Mouse (Mus musculus): ENCODE results near the gene Nagk. TPM values are rescaled to one million over a fixed set of nuclear protein-coding genes. Genes with fewer than 3 reads are reported as not detected.
A peak's percentile ranks its signal among the peaks of the same experiment; 100 is the strongest.

Nagk gene
- polyA plus RNA-seq, 1 experiment: 6.5 TPM

GRCm38 (mm10) chr6:83791251-83791890 is 3.4 kb upstream of the Nagk start:
- peak; percentile 46 for TF ChIP-seq GATA1 (IDR thresholded peaks at IDR 0.05; ENCODE audit: low read length)

DNA sequence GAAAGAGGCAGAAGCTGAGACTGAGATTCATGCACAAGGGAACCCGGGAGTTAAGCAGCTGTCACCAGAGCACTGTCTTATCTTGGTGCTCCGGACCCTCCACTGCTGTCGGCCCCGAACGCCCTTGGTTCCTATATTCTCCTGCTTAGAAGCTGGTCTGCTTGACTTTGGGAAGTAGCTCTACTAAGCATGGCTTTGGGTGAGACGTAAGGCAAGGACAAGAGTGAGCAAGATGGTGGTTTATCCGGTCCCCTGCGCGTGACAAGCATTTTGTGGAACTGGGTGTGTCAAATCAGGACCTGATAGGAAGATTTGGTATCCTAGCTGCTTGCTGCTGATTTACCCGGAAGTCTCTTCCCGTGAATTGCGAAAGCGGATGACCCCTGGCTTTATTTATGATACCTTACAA is 714 bp downstream of the Nagk start:
- TF ChIP-seq GATA1 (IDR thresholded peaks at IDR 0.05; ENCODE audit: low read length): peak; percentile 51

DNA sequence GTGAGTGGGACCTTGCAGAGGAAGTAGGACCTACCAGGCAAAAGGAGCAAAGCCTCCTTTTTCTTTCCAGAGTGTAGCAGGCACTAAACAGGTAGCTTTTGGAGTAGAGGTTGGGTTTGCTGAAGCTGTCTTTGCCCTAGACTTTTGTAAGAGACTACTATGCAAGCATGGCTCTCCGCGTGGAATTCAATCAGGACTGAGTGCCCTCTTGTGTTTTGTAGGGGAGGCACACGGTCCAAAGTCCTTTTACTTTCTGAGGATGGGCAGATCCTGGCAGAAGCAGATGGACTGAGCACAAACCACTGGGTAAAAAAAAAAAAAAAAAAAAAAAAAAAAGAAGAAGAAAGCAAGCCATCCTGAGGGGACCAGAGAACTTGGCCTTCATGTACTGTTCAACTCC is 1.9 kb downstream of the Nagk start:
- no peak for TF ChIP-seq GATA1 (IDR thresholded peaks at IDR 0.05; ENCODE audit: low read length)

- TF ChIP-seq GATA1 (IDR thresholded peaks at IDR 0.05; ENCODE audit: low read length): no peak
These were observed 7.3 kb downstream of the Nagk start for GRCm38 (mm10) chr6:83802033-83802432.

DNA sequence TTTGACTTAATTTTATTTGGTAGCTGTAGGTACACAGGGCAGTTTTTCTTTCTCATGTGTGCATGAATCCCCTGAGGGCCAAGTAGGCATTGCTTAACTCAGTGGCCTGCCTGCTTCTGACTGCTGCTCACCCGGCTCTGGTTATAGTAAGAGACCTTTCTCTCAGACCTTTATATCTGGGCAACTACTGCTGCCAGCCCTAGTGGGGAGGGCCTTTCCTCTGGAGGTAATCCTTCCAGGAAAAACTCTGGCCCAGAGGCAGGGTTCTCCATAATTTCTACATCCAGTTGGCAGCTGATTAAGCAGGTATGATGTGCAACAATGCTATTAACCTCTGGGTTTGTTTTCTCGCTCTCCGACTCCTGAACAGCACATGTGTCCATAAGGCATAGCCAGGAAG is 8.1 kb downstream of the Nagk start:
- TF ChIP-seq GATA1 (IDR thresholded peaks at IDR 0.05; ENCODE audit: low read length): no peak

- TF ChIP-seq GATA1 (IDR thresholded peaks at IDR 0.05; ENCODE audit: low read length): no peak
These were observed 21.0 kb downstream of the Nagk start for GRCm38 (mm10) chr6:83815801-83816200.

DNA sequence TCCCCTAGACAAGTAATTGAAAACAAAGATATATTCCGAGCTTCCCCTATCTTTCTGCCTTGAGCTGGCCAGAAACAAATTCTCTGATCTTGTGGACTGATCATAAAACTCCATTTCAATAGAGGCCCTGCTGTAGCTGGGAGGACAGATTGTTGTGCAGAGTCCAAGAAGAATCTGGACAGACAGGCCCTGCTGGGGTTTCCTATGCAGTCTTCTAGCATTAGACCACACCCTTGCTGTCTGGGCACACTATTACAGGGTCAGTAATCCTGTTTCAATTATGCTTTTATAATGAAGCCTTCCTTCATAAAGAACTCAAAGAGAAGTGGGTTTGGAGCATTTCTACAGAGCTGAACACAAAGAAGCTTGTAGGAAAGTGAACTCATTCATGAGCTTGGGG is 24.2 kb downstream of the Nagk start:
- no peak for TF ChIP-seq GATA1 (IDR thresholded peaks at IDR 0.05; ENCODE audit: low read length)

GRCm38 (mm10) chr6:83820727-83821515 is 26.1 kb downstream of the Nagk start:
- TF ChIP-seq GATA1 (IDR thresholded peaks at IDR 0.05; ENCODE audit: low read length): no peak

DNA sequence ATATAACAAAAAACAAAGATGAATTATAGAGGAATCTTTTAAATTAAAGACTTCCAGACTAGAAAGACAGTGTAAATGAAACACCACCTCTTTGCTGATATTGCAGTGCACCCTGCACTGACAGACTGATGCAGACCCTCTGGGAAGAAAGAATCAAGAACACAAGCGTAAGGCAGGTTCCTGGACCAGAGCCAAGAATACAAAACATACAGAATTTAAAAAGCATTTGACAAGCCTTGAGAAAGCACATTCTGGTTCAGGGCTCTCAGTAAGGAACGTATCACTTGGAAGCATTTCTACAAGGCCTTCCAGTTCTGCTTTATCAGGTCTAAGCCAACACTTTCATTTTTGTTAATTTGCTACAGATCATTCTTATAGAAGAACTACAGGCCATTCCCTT is 27.1 kb downstream of the Nagk start:
- no peak for TF ChIP-seq GATA1 (IDR thresholded peaks at IDR 0.05; ENCODE audit: low read length)

DNA sequence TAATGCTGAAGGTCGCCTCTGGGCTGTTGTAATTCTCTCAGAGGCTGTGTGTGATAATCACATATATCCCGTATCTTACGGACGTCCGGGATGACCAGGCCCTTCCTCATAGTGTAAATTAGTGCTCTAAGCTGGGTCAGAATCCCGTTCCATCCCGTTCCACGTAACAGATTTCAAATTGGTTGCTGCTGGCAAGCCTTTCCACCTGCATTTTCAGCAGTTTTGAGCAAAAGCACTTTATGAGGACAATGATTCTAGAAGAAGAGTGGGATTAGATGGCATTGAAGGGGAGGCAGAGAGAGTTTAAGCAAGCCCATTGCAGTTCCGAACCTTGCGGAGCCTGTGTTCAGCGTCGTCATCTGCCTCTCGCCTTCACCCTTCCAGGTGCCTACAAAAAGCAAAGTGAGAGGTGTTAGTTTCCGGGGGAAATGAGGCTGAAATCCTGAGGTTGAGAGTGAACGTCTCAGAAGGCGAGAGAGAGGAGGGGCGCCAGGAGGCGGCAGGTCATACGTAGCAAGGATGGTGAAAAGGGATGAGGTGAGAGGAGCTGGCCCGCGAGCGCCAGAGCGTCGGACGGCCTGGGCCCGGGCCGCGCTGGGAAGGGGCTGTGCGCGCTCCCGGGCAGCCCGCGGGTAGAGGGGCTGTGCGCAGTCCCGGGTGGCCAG is 36.3 kb downstream of the Nagk start:
- TF ChIP-seq GATA1 (IDR thresholded peaks at IDR 0.05; ENCODE audit: low read length): no peak

GRCm38 (mm10) chr6:83831606-83832123 is 36.9 kb downstream of the Nagk start, which contains the start of gene Paip2b:
TSS of gene Paip2b (minus strand) at chr6:83831741.
- TF ChIP-seq GATA1 (IDR thresholded peaks at IDR 0.05; ENCODE audit: low read length): no peak

DNA sequence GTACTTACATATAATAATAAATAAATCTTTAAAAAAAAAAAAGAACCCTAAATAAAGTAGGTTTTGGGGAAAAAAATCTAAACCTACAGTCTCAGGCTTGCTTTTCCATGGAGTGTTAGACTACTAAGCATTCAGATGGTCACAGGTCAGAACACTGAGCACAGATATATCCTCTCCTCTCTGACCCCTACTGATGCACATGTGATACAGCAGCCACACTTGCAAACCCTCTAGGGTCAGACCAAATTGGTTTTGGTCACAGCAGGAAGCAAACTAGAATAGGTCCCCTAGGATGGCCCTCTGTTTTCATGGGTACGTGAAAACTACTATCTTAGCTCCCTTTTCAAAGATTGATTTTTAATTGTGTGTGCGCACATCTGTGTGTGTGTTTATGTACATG is 42.0 kb downstream of the Nagk start:
- no peak for TF ChIP-seq GATA1 (IDR thresholded peaks at IDR 0.05; ENCODE audit: low read length)

DNA sequence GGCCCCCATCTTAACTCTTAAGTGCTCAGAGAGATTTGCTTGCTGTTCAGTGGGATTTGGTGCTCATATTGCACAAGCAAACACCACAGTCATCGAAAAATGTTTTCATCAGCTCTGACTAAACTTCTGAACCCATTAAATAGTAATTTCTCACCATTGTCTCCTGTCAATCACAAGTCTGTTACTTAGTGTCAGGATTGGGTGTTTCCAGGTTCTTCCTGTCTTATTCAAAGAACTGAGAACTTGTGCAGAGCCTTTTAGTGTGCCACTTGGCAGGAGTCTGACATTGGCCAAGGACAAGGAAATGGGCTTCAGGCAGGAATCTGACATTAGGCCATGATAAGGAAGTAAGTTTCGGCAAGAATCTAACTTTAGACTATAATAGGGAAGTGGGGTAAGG is 43.3 kb downstream of the Nagk start:
- TF ChIP-seq GATA1 (IDR thresholded peaks at IDR 0.05; ENCODE audit: low read length): no peak

DNA sequence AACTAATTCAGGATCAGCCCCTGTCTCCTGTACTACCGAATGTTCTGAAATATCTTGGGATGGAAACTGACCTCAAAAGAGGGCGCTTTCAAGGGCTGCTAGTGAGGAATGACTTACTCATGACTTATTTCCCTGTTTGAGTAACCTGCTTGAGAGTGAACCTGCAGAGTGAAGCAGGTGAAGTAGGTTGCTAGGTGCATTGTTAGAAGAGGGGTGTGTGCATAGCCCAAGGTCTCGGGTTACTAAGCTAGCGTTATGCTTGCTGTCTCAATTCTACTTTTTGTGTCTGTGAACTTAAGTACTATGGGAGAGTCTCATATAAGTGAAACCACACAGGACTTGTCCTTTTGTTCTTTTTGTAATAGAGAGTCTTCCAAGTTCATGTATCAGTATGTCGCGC is 45.3 kb downstream of the Nagk start:
- TF ChIP-seq GATA1 (IDR thresholded peaks at IDR 0.05; ENCODE audit: low read length): no peak

GRCm38 (mm10) chr6:83844913-83845312 is 50.1 kb downstream of the Nagk start:
- TF ChIP-seq GATA1 (IDR thresholded peaks at IDR 0.05; ENCODE audit: low read length): no peak

- no peak for TF ChIP-seq GATA1 (IDR thresholded peaks at IDR 0.05; ENCODE audit: low read length)
These were observed 51.4 kb downstream of the Nagk start for GRCm38 (mm10) chr6:83846141-83846540.
